Mouse (Mus musculus) ES-Bruce4 (cell line): ENCODE measurements around the gene Zfp759.

Experiments used
- CTCF ChIP-seq: IDR thresholded peaks from one replicate; pipeline ENCODE4 v1.8.1; 2011; ENCODE audit warnings: low read depth, low read length
- POLR2A ChIP-seq: IDR thresholded peaks from one replicate; pipeline ENCODE4 v1.8.1; 2011; ENCODE audit warnings: low read length; ENCODE audit not compliant: insufficient read depth

DNA sequence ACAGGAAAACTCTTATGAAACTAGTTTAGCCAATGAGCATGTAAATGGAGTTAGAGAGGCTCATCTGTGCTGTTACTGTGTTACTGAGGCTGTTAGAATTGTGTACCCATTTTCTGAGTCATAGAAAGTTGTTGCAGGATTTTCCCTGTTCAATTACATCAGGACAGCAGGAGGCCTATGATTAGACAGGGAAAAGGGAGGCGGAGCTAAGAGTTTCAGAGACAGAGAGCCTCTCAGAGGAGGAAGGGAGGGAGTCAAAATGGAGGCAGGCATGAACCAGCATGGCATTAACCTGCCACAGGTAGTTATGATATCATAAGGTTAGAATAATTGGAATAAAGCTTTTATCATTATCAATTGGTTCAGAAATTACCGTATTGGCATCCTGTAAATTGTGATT lies 48.7 kb upstream of the Zfp759 start:
- TF ChIP-seq CTCF, result no peak
- no peak for TF ChIP-seq POLR2A
